Mouse (Mus musculus) liver, postnatal 0 days (tissue): ENCODE measurements around the gene Cdk14. TPM values are rescaled to one million over a fixed set of nuclear protein-coding genes. Genes with fewer than 3 reads are reported as not detected.

Source experiments
- ATAC-seq: fragments of 200-750 bp; cut with Nextera tagmentation; 2 replicates; pipeline ENCODE4 v1.8.0; 2017; ENCODE audit warnings: mild to moderate bottlenecking, moderate library complexity
- DNase-seq: peaks from one replicate; pipeline ENCODE4 v3.0.0-alpha.2; 2016
- H3K27ac ChIP-seq: fragments of 300-500 bp; sonication (generic); 2 replicates; pipeline ENCODE4 v1.5.1; 2014; ENCODE audit warnings: antibody characterized with exemption, moderate library complexity, mild to moderate bottlenecking, low read depth
- H3K27me3 ChIP-seq: fragments of 300-500 bp; sonication (generic); 2 replicates; pipeline ENCODE4 v1.6.1; 2014; ENCODE audit warnings: low read length, control low read depth, mixed read lengths; ENCODE audit not compliant: insufficient read depth
- H3K36me3 ChIP-seq: fragments of 300-500 bp; sonication (generic); replicated peaks from 2 replicates; pipeline ENCODE4 v1.6.1; 2014; ENCODE audit warnings: mild to moderate bottlenecking, control low read depth, low read length, moderate library complexity, mixed read lengths; ENCODE audit not compliant: insufficient read depth
- H3K4me1 ChIP-seq: fragments of 300-500 bp; sonication (generic); 2 replicates; pipeline ENCODE4 v1.6.1; 2014; ENCODE audit warnings: antibody characterized with exemption, mild to moderate bottlenecking, control low read depth; ENCODE audit not compliant: insufficient read depth
- H3K4me2 ChIP-seq: fragments of 300-500 bp; sonication (generic); 2 replicates; pipeline ENCODE4 v1.6.1; 2014; ENCODE audit warnings: low read depth, mild to moderate bottlenecking, low read length, moderate library complexity, mixed read lengths
- H3K4me3 ChIP-seq: fragments of 300-500 bp; sonication (generic); 2 replicates; pipeline ENCODE4 v1.5.1; 2014; ENCODE audit warnings: low read depth, low read length
- H3K9ac ChIP-seq: fragments of 300-500 bp; sonication (generic); replicated peaks from 2 replicates; pipeline ENCODE4 v1.6.1; 2014; ENCODE audit warnings: mild to moderate bottlenecking, moderate library complexity
- H3K9me3 ChIP-seq: fragments of 300-500 bp; sonication (generic); 2 replicates; pipeline ENCODE4 v1.6.1; 2016; ENCODE audit warnings: mild to moderate bottlenecking, control low read depth, low read length, mixed read lengths
- CTCF ChIP-seq: sonication (generic); IDR thresholded peaks from 2 replicates; pipeline ENCODE4 v1.5.1; 2016; ENCODE audit warnings: antibody characterized with exemption, low read depth
- EP300 ChIP-seq: IDR thresholded peaks from 2 replicates; pipeline ENCODE4 v1.6.1; 2016; ENCODE audit warnings: antibody characterized with exemption, low read depth, mild to moderate bottlenecking
- WGBS: fragments of 180-500 bp; shearing (Covaris S2); extraction: QIAGEN DNeasy Blood & Tissue Kit; methylation state at CpG from one replicate; pipeline ENCODE4 v1.1.7; 2014; ENCODE audit not compliant: insufficient replicate concordance; 5-methylcytosine and 5-hydroxymethylcytosine counted together
- polyA plus RNA-seq: library from polyadenylated mRNA; unstranded; fragments of >200 nt; fragmentation: Nextera tagmentation; extraction: Ambion mirVana; gene quantifications from 2 replicates; pipeline ENCODE4 v1.2.1, GENCODE M21; 2015

Gene Cdk14
- polyA plus RNA-seq, 1 experiment from 2014 or later, result 1.1 TPM

DNA sequence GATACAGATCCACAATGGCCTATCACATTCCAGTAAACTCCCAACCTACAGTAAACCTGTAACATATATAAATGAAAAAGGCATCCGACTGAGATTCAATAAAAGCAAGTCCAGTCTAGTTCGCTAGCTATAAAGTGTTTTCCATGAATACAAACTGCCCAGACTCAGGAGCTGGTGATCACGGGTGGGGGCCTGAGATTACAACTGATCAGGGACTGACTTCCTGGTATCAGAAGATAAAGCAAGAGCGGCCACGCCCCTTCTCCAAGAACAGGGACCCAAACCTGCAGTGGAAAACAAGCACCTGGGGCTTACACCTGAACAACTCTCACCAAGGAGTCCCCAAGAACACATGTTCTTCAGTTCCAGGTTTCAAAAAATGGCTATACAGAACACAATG, 137.7 kb downstream of the Cdk14 start:
- Histone ChIP-seq H3K27ac (no peak overlapping the region), H3K9me3 (no peaks in the 10 kb centered on the region), H3K9ac (no peak overlapping the region), H3K36me3 (no peaks in the 10 kb centered on the region), H3K4me2 (no peak overlapping the region), H3K4me1 (no peaks in the 10 kb centered on the region), H3K27me3 (no peaks in the 10 kb centered on the region), H3K4me3 (no peak overlapping the region)
- ATAC-seq (no peak), DNase-seq (no peak)
- WGBS, result 65% methylated on average over 5 of the region's 5 CpGs
- TF ChIP-seq CTCF (no peak), EP300 (no peak)

DNA sequence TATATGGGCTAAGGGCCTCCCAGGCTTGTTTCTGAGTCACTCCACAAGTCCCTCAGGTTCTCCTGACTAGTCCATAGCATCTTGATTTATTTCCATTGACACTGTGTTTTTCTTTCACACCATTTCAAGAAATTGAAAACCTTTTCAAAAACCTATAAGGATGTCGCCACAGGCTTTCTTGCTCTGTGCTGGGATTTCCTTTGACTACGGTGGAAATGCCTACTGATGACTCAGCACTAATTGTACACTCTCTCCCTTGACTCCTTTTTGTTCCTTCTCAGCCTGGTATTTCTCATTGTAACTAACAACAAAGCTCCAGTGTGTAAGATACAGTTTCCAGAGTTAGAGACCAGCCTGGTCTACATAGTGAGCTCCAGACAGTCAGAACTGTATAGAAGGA, 144.8 kb downstream of the Cdk14 start:
- Histone ChIP-seq H3K27me3 (no peaks in the 10 kb centered on the region), H3K4me3 (no peak overlapping the region), H3K4me1 (no peaks in the 10 kb centered on the region), H3K9ac (no peak overlapping the region), H3K4me2 (no peak overlapping the region), H3K9me3 (no peaks in the 10 kb centered on the region), H3K27ac (no peak overlapping the region), H3K36me3 (no peaks in the 10 kb centered on the region)
- TF ChIP-seq CTCF (no peak), EP300 (no peak)
- ATAC-seq (no peak), DNase-seq (no peak)
- WGBS, result 53% methylated on average over 2 of the region's 2 CpGs

DNA sequence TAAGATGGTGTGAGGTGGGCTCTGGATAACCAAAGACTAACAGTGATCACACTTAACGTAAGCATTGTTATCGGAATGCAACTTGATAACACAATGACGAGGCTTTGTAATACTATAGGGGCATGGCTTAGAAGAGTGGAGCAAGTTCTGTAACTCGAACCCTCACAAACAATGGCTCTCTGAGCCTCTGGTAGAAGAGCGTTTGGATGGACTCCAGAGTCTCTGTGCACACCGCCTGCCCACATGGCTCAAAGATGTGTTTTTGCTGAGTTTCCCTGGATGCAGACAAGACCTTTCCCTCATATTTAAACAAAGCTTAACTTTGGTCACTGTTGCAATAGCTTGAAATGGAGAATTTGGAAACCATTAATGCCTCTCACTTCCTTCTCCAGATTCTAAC, 145.8 kb downstream of the Cdk14 start:
- ATAC-seq, result no peak
- H3K4me1 ChIP-seq, result no peaks in the 10 kb centered on the region
- H3K9me3 ChIP-seq, result no peaks in the 10 kb centered on the region
- WGBS, result 65% methylated on average over 6 of the region's 6 CpGs
- TF ChIP-seq EP300 (no peak), CTCF (no peak)
- no peak overlapping the region for H3K4me2 ChIP-seq
- no peak overlapping the region for H3K4me3 ChIP-seq
- H3K27ac ChIP-seq, result no peak overlapping the region
- H3K27me3 ChIP-seq, result no peaks in the 10 kb centered on the region
- H3K36me3 ChIP-seq, result no peaks in the 10 kb centered on the region
- no peak overlapping the region for H3K9ac ChIP-seq
- no peak for DNase-seq

DNA sequence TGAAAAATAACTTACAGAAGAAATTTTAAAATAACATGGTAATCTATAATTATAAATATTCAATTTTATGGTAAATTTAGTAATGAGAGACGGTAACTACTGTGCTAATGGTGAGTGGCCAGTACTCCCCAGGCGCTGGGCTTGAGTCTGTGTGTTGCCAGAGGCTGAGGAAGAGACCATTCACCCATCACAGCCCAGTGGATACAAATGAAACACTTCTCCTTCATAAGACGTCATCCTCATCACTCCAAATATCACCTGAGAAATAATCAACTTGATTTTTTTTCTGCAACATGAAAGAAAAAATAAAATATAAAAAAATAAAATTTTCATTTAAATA, 153.4 kb downstream of the Cdk14 start:
- no peak for DNase-seq
- no peak overlapping the region for H3K9ac ChIP-seq
- H3K27me3 ChIP-seq, result no peaks in the 10 kb centered on the region
- no peak overlapping the region for H3K4me2 ChIP-seq
- no peak overlapping the region for H3K4me3 ChIP-seq
- ATAC-seq, result no peak
- H3K4me1 ChIP-seq, result no peaks in the 10 kb centered on the region
- no peak for TF ChIP-seq CTCF
- TF ChIP-seq EP300, result no peak
- H3K9me3 ChIP-seq, result no peaks in the 10 kb centered on the region
- no peaks in the 10 kb centered on the region for H3K36me3 ChIP-seq
- WGBS, result 81% methylated on average over 3 of the region's 3 CpGs
- no peak overlapping the region for H3K27ac ChIP-seq

DNA sequence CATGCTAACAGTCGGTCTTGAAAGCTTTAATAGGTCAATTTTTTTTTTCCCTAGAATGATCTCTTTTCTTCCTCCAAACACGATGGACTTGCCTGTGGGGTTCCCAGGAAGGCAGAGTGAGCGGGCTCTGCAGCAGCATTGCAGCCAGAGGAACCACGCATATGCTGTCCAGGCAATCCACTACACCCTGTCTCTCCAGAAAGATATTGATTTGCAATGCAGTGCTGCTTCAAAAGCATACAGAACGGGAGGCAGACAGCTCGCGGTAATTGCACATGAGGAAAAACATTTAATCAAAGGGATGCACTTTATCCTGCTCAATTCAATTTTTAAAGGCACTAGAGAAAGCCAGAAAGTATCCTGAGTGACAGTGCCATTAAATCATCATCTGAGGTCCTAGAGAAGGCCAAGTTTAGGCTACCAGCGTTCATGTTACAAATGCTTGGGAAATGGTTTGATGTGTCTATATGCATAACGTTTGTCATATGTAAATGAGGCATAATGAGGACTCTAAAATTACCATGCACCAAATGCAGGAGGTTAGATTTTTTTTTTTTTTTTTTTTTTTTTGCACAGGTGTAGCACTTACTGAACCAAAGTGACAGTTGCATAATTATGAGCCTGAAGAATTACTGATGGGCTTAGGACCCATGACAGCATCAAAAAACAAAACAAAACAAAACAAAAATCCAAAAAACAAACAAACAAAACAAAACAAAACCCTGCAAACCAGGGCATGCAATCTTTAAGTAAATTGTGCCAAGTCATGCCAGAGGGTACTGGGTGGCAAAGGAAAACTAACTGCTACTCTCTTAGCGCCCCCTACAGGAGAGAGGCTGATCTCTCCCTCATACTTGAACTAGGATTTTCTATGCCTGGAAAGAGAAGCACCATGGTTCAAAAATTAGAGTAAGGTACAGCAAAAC, 154.0 kb downstream of the Cdk14 start:
- Histone ChIP-seq H3K27me3 (no peaks in the 10 kb centered on the region), H3K36me3 (no peaks in the 10 kb centered on the region), H3K4me3 (no peak overlapping the region), H3K4me2 (0 out of 2 replicates have a peak overlapping the region, but pooled peaks have one; percentile 8), H3K9ac (no peak overlapping the region), H3K27ac (no peak overlapping the region), H3K9me3 (no peaks in the 10 kb centered on the region), H3K4me1 (no peaks in the 10 kb centered on the region)
- DNase-seq (peak; percentile 44), ATAC-seq (peak; percentile 62)
- TF ChIP-seq EP300 (no peak), CTCF (peak; percentile 80)
- WGBS, result 45% methylated on average over 10 of the region's 10 CpGs

DNA sequence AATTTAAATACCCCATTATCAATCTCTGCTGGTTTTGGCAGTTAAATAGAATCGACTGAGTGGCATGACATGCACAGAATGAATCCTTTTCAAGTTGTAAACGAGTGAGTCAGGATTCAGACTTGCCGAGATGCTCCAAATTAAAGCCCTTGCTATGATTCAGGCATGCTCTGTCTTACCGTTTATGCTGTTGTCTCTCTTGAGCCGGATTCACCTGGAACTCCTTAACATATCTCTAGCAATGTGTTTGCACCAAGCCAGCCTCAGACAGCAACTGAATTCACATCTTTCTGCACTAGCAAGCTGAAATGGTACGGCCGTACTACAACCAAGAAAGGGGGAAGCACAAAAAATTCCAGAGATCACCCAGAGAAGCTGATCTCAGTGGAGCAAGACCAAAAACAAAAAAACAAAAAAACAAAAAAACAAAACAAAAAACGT, 154.7 kb downstream of the Cdk14 start:
- H3K4me3 ChIP-seq, result no peak overlapping the region
- H3K9me3 ChIP-seq, result no peaks in the 10 kb centered on the region
- no peak overlapping the region for H3K9ac ChIP-seq
- no peak for DNase-seq
- no peak for ATAC-seq
- 0 out of 2 replicates have a peak overlapping the region, but pooled peaks have one; percentile 3 for H3K4me2 ChIP-seq
- 47% methylated on average over 8 of the region's 8 CpGs for WGBS
- no peaks in the 10 kb centered on the region for H3K36me3 ChIP-seq
- no peak overlapping the region for H3K27ac ChIP-seq
- H3K27me3 ChIP-seq, result no peaks in the 10 kb centered on the region
- TF ChIP-seq EP300 (no peak), CTCF (no peak)
- no peaks in the 10 kb centered on the region for H3K4me1 ChIP-seq

DNA sequence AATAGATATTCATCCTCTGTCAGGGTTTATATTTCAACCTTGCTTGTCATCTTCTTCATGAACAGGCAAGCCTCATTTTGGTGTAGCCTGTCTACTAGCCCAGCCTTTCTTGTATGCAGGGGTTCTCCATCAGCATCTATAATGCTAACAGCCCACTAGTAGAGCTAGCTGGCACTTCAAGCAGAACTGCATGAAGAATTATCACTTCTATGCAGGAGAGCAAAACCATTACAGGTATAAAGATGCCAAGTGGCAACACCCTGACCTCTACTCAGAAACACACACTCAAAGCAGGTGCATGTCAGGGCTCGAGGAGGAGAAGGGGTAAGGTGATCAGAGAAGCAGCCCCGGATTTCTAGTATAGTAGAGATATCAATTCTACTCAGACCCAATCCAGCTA, 155.4 kb downstream of the Cdk14 start:
- no peaks in the 10 kb centered on the region for H3K9me3 ChIP-seq
- no peak overlapping the region for H3K4me2 ChIP-seq
- TF ChIP-seq CTCF, result no peak
- TF ChIP-seq EP300, result no peak
- H3K36me3 ChIP-seq, result no peaks in the 10 kb centered on the region
- no peaks in the 10 kb centered on the region for H3K27me3 ChIP-seq
- DNase-seq (no peak), ATAC-seq (no peak)
- no peaks in the 10 kb centered on the region for H3K4me1 ChIP-seq
- no peak overlapping the region for H3K4me3 ChIP-seq
- H3K27ac ChIP-seq, result no peak overlapping the region
- 59% methylated on average over 2 of the region's 2 CpGs for WGBS
- H3K9ac ChIP-seq, result no peak overlapping the region
